Mouse (Mus musculus): Measurements from ENCODE around the gene Lgals9.
"Not testable (repeated sequence)": the region's sequence is repeated elsewhere in the genome, so short reads cannot be mapped to it uniquely, and the experiment has no call there.

Gene Lgals9

DNA sequence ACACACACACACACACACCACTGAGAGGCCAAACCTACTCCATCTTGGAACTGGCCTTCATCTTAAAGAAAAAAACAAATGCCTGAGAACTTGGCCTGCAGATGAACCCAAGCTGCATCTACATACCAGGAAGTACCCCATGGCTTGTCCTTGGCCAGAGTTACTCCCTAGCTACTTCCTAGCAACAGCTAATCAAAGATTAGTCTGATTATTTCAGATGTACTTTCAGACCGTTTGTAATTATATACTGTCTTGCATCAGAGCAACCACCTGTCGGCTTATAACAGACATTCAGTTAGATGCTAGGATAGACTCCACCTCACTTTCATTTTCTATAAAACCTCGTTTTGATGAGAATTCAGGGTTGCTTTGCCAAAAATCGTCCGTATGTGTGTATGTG is 21.7 kb upstream of the Lgals9 start:
- no peak for DNase-seq

DNA sequence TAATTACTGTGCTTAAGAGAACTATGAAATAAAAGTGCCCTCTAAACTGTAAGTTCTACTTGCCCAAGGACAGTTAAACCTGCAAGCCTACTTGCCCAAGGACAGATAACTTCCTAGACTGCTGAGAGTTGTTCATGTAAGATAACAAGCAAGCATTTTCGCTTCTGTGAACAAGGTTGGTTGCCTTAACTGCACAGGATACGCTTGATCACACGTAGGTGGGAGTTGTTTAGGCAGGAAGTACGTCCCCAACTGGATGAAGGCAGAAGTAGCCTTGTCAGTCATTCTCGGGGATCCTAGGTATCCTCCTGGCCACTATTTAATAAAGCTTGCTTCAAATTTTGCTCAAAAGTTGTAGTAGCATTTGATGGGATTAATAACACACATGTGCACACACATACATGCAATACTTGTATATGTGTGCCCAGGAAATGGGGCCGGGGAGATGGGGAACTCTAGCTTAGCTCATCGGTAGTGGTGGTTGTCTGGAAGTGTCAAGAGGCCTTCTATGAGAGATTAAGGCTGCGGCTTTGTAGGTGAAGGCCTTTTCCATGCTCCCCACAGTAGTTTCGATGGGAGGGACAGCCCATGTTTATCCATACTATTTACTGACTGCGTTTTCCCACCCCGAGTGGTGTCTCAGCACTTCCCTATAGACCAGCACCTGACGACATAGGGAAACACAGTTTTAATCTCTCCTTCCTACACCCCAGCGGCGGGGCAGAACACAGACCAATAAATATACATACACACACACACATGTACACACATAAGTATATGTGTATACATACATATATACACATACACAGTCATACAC is 21.0 kb upstream of the Lgals9 start:
- DNase-seq = no peak

DNA sequence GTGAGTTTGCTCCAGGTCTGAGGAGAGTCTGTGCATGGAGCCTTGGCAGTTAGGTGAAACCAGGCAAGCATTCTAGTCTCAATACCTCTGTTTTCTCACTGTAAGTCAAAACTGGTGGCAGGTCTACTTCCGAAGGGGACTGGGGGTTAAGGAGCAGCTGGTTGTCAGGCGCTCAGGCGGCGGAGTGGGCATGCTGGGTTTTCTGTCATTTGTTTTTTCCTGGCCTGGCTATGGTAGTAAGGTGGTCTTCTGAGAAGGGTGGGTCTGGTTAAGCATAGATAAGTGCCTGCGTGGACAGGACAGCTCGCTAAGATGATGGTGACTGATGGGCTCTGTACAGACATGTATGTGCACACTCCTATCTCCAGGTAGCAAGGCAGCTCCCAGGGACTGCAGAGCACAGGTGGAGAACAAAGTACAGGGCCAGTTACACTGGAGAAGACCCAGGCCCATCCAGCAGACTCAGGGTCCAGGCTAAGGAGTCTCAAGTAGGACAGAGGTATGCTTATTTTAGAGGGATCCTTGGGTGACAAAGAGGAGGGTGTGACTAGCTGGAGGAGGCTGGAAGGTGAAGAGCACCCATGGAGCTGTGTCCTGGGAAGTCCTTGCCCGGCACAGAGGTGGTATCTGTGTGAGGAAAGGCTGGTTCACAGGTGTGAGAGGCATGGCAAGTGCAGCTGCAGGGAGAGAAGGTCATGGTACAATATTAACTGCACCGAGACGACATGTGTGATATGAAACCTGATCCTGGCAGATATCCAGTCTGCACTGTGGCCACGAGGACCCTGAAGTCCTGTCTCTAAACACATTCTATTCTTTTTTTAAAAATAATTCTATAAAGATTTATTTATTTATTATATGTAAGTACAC is 19.3 kb upstream of the Lgals9 start:
- DNase-seq = no peak

DNA sequence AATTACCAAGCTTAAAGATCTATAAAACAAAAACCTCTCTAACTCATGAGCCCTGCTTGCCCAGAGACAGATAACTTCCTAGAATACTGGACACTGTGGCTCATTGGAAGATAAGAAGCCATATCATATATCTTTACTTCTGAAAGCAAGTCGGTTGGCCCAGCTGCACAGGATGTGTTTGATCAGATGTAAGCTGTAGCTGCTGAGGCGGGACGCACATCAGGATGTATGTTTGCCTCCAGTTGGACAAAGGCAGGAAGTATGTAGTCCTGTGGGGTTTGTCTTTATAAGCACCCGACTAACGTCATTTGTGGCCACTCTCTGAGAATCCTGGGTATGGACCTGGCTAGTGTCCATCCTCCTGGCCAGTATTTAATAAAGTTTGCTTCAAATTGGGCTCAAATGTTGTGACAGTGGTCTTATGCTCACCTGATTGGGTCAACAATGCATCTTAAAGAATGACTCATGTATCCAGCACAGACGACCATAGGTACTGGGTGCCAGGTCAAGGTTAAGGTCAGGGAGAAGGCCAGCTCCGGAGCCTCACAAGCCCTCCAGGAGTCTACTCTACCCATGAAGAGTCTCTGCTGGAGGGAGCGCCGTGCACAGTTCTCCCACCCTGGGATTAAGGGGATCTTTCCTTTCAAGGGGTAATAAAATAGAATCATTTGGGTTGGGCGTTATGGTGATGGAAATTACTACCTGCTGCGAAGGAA is 18.5 kb upstream of the Lgals9 start:
- DNase-seq = no peak

DNA sequence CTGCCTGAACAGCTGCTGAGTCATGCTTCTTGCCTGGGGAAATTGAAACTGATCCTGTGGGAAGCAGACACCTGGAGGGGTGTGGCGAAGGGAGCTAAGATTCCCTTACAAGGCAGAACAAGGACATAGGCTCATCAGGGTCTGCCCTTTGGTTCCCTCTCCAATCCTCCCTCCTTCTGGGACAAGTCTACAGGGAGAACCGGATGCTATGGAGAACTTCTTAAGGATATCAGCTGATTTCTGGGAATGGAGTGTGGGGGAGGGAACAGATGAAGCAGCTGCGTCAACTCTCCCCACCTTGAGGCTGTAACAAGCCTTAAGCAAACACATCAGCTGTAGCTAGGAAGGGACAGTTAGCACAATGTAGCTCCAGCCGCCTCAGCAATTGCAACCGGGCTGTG is 17.8 kb upstream of the Lgals9 start:
- DNase-seq = no peak

DNA sequence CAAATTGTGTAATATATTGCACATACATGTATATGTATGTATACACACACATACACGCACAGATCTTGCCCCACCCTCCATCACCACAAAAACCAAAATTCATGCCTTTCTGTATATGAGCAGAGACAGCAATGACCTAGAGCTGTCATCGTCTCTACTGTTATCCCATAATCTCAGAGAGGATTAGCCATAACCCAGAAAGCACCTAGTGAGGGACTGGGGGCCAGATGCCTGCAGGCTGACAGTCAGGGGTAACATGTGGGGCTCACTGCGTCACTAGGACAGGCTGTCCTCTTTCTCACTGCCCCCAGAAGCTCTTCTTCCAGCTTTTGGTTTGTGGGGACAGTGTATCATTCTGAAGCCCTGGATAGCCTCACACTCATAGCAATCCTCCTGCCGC is 17.1 kb upstream of the Lgals9 start:
- DNase-seq = no peak

DNA sequence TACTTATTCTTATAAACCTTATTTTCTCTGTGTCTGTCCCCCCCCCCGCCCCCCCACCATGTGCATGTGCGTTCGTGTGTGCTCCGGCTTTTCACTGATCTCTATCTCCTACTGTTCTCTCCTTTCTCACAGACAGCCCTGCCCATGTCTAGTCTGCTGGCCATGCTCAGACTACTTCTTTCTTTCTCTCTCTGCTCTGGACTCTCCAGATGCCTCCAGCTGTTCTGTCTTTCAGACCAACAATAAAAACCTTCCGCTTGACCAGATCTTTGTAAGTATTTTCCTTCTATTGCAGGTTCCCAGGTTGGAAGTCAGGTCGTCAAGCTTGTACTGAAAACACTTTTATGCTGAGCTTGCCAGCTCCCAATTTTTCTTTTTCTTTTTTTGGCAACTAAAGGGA is 14.4 kb upstream of the Lgals9 start:
- no peak for DNase-seq

DNA sequence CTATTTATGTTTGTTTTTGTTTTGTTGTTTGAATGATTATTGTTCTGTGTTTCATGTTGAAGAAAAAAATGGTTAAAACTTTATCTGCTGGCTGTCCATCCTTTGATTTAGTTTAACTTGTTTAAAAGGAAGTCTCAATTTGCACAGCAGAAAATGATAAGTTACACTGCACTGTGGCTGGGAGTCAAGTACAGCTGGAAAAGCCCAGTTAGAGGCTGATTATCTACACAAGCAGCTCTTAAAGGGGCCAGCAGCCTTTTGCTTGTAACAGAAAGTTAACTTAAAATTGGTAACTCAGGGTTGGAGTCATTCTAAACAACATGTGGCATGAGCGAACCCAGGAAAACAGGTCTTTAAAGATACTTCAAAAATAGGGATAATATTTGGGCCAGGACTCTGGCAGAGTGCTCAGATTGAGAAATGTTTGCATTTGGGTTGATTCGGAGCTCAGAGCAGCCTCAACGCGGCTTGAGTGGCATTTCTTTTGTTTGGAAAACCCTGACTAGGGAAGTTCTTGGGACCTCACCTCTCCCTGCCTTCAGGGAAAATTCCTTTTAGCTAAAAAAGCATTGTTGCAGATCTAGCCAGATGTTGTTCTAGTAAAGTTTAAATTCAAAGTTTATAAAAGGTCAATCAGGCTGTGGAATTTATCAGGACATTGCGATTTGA is 6.3 kb upstream of the Lgals9 start:
- DNase-seq = not testable (repeated sequence)

DNA sequence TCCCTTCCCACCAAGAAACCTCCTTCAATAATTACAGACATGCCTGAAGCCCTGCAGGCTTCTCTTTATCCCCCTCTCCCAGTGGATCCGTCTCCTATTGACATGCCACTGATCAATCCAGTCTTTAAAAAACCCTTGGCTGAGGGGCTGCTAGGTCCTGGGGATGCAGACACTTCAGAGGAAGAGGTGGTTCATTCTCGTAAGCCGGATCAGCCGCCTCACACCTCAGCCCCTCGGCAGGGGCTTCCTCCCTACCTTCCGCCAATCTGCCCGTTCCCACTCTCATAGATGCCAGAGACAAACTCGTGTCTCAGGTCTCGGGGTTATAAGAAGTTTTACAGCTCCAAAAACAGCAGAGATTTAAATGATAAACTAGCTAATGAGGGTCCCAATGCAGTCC is 5.3 kb upstream of the Lgals9 start:
- no peak for DNase-seq

DNA sequence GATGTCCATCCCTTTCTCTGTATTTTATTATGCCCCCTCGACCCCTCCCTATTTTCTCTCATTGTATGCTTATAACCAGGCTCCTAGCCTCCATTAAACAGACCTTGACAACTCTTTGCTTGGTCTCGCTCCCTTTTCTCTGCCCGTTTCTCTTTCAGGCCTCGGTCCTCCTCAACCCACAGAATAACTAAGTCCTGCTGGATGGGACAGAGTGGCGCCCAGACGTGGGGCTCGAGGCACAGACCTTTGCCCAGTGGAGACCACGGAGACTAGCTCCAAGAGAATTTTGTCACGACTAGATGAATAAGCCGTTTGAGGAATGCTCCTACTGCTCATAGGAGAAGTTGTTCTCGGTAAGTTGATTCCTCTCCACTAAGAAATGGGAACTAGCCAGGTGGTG is 4.5 kb upstream of the Lgals9 start:
- not testable (repeated sequence) for DNase-seq

DNA sequence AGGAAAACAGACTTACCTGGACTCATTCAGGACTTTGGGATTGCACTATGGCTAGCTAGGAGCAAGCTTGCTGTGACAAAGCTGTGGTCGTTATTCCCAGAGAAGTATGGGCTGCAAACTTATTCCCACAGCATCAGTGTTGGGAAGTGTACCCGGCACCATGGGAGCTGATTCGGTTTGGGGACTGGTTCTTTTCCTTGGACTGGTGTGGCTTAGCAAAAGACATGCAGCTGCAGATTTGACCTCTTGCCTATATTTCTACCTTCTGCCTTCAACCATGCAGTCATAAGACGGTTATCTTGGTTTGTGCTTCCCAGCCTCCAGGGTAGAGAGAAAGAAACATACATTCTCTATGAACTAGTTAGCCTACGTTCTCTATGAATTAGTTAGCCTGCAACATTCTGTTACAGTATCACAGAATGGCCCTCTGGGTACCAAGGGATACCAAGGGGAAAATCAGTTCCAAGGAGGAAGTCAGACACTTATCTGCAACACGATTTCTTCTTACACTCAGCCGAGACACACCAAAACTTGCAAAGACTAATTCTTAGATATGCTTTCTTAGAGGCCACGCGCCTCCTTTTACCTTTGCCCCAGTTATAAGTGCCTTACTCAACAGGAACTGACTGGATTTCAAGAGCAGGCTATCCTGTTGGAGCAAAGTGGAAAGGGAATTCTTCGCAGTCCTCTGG is 1.7 kb upstream of the Lgals9 start:
- no peak for DNase-seq

DNA sequence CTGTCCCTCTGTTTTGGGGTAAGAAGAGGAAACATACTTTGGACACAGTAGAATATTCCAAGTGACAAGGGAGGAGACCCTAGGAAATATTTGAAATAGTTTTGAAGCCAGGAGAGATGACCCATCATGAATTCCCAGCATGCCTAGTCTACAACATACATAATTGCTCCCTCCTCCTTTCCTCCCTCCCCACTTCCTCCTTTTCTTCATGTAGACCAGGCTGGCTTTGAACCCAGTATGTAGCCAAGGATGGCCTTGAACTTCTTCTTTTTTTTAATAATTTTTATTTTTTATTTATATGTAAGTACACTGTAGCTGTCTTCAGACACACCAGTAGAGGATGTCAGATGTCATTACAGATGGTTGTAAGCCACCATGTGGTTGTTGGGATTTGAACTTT is 759 bp upstream of the Lgals9 start:
- DNase-seq = no peak

DNA sequence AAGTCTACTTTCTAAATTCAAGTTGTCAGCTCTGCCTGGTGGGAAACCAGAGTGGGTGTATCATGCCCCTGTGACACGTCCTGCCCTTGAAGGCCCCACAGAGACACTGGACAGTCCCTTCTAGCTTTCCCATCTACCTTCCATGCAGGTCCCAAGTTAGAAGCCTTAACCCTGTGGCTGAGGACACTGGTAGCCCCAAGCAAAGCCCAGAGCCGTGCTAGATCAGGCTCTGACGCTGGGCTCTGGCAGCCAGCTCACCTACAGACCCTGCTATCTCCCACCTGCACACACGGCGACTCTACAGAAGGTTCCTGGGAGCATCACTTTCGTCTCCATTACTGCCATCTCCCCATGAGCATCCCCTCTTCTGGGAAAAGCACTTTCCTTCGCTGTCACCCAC is 1.2 kb downstream of the Lgals9 start:
- DNase-seq = no peak

DNA sequence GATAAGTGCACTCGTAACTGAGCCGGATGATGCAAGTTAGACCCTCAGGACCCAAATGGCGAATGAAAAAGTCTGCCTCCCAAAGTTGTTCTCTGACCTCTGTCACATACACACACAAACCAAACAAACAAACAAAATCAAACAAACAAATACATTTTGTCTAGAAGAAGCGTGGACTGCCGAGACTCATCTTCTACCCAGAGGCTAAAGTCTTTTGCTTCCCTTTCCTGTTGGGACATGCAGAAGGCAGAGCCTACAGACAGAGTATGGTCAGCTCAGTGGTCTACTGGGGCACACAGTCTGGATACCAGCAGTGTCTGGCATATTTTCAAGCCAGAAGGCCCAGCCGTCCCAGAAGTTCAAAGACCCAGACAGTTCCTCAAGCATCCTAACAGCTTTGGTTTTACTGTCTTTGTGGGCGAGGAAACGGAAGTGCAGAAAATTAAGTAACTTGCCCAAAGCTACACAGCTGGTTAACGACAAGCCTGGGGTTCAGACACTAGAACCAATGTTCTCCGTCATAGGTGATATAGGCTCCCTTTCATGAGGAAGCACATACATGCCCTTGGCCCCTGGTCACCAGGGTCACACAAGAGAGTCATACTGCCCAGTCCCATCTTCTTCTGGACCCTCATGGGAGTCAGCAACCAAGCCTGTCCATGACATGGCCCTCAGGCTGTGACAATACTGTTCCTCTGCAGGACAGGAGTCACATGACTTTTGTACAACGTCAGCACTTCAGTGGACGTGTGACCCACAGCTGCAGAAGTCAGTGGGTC is 2.0 kb downstream of the Lgals9 start:
- no peak for DNase-seq

DNA sequence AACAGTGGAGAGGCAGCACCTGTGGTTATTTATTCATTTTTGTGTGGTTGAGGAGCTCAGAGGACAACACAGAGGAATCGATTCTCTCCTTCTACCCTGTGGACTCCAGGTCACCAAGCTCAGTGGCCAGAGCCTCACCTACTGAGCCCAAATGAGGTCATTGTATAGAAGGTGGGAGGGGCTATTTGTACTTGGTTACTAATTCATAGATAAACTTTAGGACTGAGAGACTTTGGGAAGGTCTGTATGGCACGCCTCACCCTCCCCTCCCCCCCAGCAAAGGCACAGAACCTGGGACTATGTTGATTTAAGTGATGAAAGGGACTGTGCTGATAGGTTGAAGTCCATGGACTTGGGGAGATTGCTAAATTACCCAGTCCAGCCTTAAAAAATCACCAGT is 2.7 kb downstream of the Lgals9 start:
- no peak for DNase-seq

DNA sequence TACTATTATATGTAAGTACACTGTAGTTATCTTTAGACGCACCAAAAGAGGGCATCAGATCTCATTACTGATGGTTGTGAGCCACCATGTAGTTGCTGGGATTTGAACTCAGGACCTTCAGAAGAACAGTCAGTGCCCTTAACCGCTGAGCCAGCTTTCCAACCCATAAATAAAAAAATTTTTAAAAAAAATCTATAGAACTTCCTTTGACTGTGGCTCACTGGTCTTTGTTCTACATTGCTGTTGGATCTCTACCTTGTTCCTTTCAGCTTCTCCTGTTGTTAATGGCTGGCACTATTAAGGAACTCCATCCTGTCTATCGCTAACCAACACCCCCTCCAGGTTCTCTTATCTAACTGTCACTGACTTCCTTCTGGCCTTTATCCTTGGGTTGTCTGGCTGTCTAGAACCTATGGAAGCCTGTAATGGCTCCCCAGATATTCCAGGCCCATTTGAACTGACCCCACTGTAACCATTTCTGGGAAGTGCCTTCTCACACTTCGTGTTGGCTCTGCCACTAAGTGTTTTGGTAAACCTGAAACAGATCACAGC is 4.6 kb downstream of the Lgals9 start:
- DNase-seq = no peak

DNA sequence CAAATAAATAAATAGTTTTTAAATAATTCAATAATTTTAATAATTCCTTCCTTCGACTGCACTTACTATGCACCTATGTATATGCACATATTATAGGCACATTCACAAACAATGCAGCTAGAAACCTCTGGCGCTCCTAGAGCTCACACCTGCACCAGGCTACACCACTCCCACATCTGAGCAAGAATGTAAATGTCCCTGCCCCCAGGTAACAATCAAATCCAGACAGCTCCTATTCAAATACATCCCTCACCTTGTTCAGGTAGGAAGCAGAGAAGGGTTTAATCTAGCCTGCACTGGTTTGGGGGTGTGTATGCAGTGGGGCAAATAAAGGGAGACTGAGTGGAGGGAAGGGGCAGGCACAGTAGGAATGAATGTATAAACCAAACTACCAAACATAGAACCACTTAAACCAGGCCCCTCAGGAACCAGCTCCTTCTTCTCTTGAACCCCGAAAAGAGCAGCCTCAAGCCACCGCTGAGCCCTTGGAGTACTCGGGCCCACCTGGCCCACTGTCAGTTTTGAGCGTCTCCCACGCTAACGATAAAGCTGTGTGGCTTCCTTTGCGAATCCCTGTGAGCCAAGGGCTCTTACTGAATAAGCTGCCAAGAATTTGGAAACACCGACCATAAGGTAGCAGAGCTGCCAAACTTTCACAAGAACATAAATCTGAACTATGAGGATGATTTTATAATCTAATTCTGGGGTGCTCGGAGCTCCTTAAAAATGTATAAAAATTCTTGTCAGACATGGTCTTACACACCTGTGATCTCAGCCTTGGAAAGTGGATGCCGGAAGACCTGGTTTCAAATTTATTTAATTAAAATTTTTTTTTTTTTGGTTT is 6.3 kb downstream of the Lgals9 start:
- DNase-seq = no peak

DNA sequence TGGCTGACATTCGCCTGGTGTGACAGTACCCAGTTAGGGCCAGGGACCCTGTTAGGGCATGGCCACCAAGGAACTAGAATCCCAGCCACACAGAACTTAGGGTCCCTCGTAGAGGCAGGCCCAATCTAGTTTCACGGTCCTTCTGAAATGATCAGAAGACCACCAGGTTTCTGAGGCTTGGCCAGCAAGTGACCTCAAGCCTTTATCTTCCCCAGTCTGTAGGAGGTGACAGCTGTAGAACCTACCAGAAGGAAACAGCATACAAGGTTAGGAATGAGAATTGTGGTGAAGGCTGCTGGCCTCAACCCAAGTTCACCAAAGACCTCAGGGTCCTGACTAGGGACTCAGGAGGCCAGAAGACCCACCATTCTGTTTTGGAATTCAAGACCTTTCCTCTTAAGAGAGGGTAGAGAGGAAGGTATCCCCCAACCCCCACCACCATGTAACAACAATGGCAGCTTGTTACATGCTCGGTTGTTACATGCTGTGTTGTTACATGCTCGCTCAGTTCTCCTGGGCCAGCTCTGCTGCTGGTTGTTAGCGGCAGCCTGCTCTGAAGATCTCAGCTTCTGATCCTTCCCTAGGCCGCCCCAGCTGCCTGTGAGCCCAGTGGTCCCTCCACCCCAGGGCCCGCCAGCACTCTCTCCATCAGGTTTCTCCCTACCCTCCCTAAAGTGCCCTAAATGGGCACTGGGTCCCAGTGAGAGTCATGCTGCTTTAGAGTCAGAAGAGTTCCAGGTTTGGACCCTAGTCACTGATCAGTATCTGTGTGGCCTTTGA is 7.8 kb downstream of the Lgals9 start:
- no peak for DNase-seq

DNA sequence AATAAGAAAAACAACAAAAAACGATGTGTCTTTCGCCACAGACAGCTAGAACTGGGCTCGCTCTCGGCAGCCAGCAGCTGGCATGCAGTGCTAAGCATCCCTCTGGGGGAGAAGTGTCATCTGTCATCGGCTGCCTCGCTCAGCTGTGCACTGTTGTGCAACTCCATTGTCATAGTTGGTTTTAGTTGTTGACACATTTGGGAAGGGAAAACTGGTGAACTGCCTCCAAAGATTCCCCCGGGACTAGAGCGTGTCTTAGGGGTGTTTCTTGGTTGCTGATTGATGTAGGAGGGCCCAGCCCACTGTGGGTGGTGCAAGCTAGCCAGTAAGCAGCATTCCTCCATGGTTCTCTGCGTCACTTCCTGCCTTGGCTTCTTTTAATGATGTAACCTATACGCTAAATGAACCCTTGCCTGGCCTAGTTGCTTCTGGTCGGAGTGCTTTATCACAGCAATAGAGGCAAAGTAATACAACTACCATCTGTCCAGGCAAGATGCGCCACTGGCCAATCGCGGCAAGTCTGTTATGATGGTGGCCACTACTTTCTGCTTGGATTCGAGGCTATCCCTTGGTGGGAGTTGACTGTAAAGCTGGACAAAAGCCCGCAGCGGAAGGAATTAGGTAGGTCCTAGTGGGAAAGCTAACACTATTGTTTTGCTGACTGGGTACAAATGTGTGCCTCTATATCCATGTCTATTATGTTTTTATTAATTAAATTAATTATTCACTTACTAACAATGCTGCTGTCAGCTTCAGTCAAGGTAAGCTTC is 11.2 kb downstream of the Lgals9 start:
- DNase-seq = no peak
